Mouse (Mus musculus) kidney, postnatal 25 days (tissue): Measurements from ENCODE around the gene Gm49403.

Experiments
- DNase-seq, 2 experiments: peaks; one replicate each; pipeline ENCODE4 v3.0.0; 2021; ENCODE audit warnings: mixed read lengths in 2 of 2

Gene Gm49403

GRCm38 (mm10) chr19:8919684-8920072 is 35.9 kb downstream of the Gm49403 start:
- DNase-seq, result no peak

GRCm38 (mm10) chr19:8920073-8920736 is 36.5 kb downstream of the Gm49403 start, which contains the start of gene B3gat3:
B3gat3 (plus strand) TSS chr19:8920374.
- DNase-seq, result peak; percentile 96 to 98

GRCm38 (mm10) chr19:8920836-8921291 is 37.1 kb downstream of the Gm49403 start:
- DNase-seq, result peak; percentile 66 to 69

- no peak for DNase-seq
Measured at GRCm38 (mm10) chr19:8921741-8922140, 38.0 kb downstream of the Gm49403 start.

- no peak for DNase-seq
Measured at GRCm38 (mm10) chr19:8926766-8927165, 43.0 kb downstream of the Gm49403 start.

- no peak for DNase-seq
Measured at GRCm38 (mm10) chr19:8927891-8928525, 44.3 kb downstream of the Gm49403 start.

- no peak for DNase-seq
Measured at GRCm38 (mm10) chr19:8928689-8929223, 45.0 kb downstream of the Gm49403 start.

- peak; percentile 94 to 95 for DNase-seq
Measured at GRCm38 (mm10) chr19:8929224-8930088, 45.7 kb downstream of the Gm49403 start, which contains the start of the genes Rom1 and Eml3. Rom1 (minus strand) TSS chr19:8929356. Eml3 (plus strand) TSS chr19:8929552.

GRCm38 (mm10) chr19:8930117-8930516 is 46.4 kb downstream of the Gm49403 start:
- no peak for DNase-seq

GRCm38 (mm10) chr19:8930771-8931170 is 47.0 kb downstream of the Gm49403 start:
- no peak for DNase-seq

- DNase-seq, result no peak
Measured at GRCm38 (mm10) chr19:8936736-8937135, 53.0 kb downstream of the Gm49403 start.
